Mouse (Mus musculus): ENCODE data around the gene Dlx4.

DNA sequence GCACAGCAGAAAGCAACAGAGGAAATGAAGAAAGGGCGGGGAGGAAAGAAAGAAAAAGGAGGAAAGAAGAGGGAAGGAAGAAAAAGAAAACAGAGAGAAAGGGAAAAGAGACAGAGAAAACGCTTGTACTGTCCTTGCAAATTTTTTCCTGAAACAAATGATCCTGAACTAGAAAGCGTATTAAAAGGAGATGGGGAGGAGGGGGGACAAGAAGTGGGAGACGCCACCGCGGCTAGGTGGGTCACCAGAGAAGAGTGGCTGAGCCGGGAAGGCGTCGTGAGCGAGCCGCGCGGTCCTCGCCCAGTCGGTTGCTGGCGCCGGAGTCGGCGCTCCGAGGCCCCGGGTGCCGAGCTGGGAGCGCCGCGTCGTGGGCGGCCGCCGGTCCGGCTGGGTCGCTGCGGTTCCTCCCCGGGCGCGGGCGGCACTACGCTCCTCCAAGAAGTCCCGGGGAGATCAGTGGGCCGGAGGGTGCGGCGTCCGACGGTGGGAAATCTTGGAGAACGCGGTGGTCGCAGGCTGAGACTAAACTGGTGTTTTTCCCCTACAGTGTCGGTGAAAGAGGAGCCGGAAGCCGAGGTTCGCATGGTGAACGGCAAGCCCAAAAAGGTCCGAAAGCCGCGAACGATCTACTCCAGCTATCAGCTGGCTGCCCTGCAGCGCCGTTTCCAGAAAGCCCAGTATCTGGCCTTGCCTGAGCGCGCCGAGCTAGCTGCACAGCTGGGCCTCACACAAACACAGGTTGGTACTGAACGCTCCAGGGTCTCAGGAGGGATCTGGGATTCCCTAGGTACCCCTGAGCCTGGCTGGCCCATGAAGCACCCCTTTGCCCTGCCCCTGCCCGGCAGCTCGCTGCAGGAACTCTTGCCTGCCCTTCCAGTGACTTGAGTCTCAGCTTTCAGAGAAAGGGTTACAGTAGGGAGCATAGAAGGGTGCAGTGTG, 24.6 kb downstream of the Dlx4 start:
- no peak for TF ChIP-seq CTCF (conservative IDR thresholded peaks at IDR 0.05; ENCODE audit: low read length)
- no peak for TF ChIP-seq POU5F1 (IDR thresholded peaks at IDR 0.05; ENCODE audit: borderline replicate concordance, low read length)
- no peak for TF ChIP-seq NANOG (IDR thresholded peaks at IDR 0.05; ENCODE audit: borderline replicate concordance, low read length)
